Mouse (Mus musculus): ENCODE data around the gene Rgl2.

Gene Rgl2

DNA sequence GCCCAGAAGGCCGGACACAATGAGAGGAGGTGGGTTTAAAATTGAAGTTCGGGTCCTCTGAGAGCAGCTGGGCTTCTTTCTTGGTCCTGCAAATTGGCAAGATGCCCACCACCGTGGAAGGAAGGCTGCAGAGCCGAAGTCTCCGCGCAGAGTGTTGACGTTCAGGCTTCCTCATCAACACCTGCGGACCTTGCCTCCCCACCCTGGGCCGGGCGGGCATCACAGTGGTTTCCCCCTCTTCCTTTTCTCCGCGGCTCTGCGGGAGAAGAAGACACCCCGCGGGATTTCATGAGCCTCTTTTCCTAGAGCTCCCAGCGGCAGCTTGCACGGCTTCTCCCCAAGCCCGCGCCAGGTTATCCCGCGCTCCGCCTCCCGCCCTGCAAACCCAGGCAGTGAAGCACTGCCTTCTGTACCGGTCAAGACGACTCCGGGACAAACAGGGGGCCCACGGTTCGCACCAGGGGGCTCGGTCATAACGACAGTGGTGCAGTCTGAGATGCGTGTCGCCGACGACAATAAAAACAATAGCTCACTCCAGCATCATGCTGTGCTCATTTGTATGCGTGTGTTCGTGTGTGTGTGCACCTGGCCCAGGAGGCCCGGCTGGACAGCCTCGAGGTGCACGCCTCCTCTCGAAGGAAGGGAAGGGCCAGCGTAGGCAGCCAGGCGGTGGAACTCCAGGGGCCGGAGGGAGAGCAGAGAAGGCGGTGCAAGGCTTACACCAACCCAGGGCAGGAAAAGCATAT, 20.8 kb upstream of the Rgl2 start:
- DNase-seq (ENCODE audit: low spot score in 2 of 2) = peak in 1 of 2 experiments; percentile 56

DNA sequence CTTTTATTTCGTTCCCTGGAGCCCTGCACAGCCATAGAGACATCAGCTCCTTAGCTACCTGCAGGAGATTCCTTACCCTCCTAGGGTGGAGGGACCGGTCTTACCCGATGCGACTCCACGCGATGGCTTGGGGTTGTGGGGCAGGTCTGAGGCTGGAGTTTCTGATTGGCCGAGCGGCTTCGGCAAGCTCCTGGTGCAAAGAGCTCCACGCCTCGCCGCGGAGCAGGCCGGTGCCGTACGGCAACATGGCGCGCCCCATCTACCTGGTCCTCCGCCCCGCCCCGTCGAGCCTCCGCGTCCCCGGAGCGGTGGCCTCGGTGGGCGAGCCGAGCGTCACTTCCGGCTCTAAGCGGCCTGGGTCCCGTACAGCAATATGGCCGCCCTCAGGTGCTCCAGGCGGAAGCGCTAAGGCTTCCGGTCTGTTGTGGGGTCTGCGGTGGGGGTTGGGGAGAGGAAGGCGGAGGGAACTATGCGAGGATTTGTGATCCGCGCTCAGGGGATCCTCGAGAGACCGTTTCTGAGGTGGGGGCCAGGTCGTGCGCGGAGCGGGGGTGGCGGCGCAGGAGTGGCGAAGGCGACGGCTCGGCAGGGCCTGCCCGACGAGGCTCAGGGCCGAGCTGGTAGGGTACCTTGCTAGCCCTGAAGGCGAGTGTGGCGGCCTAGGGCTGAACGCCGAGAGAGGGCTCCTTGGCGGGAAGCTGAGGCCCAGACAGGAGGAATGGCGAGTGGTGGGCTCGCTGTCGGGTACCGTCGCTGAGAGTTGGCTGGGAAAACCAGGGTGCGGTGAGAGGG, 20.1 kb upstream of the Rgl2 start, which contains the start of gene Daxx:
Gene Daxx, plus strand, starts transcription at position 338 of the 792 bp plus-strand sequence.
- DNase-seq (ENCODE audit: low spot score in 2 of 2) = peak; percentile 97 to 98

DNA sequence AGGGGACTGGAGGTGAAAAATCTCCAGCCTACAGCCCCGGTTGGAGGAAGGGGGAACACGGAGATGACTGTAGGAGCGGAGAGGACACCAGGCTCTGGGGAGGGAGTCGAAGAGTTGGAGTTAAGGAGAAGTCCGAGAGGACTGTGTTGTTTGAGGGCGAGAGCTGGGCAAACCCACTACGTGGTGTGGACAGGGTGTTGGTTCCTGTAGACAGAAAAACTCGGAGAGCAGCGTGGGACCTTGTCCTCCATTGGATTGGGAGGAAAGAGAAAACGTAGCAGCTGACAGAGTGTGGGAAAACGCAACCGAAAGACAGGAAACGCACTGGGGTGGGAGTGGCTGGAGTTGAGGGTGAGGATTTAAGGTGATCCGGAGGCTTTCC, 19.5 kb upstream of the Rgl2 start:
- DNase-seq (ENCODE audit: low spot score in 2 of 2) = peak in 1 of 2 experiments; percentile 31

DNA sequence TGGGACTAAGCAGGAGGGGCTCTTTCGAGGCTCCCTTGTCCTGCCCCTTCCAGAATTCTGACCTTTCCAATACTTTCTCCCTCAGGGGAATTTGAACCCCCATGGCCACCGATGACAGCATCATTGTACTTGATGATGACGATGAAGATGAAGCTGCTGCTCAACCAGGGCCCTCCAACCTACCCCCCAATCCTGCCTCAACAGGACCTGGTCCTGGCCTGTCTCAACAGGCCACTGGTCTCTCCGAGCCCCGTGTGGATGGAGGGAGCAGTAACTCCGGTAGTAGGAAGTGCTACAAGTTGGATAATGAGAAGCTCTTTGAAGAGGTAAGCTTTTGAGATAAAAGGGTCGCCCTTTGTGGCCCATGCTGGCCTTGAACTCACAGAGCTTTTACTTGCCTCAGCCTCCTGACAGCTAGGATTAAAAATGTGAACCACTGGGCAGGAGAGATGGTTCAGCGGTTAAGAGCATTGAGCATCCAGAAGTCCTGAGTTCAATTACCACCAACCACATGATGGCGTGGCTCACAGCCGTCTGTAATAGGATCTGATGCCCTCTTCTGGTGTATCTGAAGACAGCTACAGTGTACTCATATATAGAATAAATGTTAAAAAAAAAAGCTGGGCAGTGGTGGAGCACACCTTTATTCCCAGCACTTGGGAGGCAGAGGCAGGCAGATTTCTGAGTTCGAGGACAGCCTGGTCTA, 18.8 kb upstream of the Rgl2 start:
- no peak for DNase-seq (ENCODE audit: low spot score in 2 of 2)

DNA sequence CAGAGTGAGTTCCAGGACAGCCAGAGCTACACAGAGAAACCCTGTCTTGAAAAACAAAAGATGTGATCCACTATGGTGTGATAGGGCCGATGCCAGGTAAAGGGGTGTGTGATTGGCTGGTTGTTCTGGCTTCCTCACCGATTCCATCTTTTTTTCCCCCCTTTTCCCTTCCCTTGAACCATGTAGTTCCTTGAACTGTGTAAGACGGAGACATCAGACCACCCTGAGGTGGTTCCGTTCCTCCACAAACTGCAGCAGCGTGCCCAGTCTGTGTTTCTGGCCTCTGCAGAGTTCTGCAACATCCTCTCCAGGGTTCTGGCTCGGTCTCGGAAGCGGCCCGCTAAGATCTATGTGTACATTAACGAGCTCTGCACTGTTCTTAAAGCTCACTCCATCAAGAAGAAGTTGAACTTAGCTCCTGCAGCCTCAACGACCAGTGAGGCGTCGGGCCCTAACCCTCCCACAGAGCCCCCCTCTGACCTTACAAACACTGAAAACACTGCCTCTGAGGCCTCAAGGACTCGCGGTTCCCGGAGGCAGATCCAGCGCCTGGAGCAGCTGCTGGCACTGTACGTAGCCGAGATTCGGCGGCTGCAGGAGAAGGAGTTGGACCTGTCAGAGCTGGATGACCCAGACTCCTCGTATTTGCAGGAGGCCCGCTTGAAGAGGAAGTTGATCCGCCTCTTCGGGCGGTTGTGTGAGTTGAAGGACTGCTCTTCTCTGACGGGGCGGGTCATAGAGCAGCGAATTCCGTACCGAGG, 18.1 kb upstream of the Rgl2 start:
- DNase-seq (ENCODE audit: low spot score in 2 of 2) = no peak

DNA sequence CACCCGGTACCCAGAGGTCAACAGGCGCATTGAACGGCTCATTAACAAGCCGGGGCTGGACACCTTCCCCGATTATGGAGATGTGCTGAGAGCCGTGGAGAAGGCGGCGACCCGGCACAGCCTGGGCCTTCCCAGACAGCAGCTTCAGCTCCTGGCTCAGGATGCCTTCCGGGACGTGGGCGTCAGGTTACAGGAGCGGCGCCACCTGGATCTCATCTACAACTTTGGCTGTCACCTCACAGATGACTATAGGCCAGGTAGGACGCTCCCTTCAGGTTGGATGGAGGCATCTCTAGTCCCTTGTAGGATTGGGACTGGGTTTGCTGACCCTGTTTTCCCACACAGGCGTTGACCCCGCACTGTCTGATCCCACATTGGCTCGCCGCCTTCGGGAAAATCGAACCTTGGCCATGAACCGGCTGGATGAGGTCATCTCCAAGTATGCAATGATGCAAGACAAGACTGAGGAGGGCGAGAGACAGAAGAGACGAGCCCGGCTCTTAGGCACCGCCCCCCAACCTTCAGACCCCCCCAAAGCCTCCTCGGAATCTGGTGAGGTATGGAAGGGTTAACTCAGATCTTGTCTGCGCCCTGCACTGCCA, 17.4 kb upstream of the Rgl2 start:
- DNase-seq (ENCODE audit: low spot score in 2 of 2) = no peak

DNA sequence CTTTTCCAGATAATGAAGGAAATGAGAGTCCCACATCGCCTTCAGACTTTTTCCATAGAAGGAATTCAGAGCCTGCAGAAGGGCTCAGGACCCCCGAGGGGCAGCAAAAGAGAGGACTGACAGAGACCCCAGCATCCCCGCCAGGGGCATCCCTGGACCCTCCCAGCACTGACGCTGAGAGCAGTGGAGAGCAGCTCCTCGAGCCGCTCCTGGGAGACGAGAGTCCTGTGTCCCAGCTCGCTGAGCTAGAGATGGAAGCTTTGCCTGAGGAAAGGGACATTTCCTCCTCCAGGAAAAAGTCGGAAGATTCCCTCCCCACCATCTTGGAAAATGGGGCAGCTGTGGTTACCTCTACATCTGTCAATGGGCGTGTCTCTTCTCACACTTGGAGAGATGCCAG, 16.1 kb upstream of the Rgl2 start:
- no peak for DNase-seq (ENCODE audit: low spot score in 2 of 2)

DNA sequence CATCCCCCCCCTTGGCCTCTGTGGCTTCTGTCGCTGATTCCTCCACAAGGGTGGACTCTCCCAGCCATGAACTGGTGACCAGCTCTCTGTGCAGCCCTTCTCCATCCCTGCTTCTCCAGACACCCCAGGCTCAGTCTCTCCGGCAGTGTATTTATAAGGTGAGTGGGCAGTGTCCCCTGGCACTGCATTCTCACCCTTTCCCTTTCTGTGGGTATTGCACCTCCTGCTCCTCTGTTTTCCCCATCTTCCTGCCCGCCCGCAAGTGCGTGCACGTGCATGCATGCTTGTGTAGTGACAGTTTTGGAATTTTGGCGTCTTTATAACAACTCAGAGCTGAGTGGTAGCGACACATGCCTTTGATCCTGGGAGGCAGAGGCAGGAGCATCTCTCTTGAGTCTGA, 15.4 kb upstream of the Rgl2 start:
- DNase-seq (ENCODE audit: low spot score in 2 of 2) = no peak

DNA sequence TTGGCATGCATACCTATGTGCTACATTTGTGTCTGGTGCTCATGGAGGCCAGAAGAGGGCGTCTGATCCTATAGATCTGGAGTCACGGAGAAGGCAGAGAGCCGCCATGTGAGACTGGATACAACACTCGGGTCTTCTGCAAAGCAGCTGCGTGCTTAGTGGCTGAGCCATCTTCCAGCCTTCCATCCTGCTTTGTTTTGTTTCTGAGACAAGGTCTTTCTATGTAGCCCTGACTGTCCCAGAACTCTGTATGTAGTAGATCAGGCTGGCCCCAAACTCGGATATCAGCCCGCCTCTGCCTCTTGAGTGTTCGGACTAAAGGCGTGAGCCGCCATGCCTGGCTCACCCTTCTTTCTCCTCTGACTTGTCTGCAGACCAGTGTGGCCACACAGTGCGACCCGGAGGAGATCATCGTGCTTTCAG, 14.4 kb upstream of the Rgl2 start:
- DNase-seq (ENCODE audit: low spot score in 2 of 2) = no peak

DNA sequence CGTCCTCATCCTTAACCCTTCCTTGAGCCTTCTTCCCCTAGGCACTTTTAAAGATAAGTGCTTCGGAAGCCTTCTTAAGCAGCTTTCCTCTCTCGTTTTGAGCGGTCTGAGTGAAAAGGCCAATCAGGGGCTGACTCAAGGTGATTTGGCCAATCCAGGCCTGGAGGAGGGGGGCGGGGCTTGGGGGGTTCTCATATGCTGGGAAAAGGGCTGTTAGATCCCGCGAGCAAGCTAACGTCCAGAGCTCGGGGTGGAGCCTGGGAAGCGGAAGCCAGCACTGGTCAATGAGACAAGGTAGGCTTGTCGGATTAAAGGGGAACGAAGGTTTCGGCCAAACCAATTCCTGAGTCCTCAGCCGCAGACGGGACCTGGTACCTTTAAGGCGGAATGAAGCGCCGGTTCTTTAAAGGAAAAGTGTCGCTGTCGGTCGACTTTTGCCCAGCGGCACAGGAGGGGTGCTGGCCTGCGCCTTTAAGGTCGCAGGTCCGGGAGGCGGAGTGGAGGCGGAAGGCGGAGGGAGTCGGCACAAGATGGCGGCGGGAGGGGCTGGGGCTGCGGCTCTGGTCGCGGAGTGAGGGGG, 13.6 kb upstream of the Rgl2 start, which contains the start of the genes Tapbp and Zbtb22:
Gene Tapbp, plus strand, starts transcription at position 229 of the 580 bp plus-strand sequence.
Gene Zbtb22, plus strand, starts transcription at position 234 of the 580 bp plus-strand sequence.
- peak; percentile 95 to 98 for DNase-seq (ENCODE audit: low spot score in 2 of 2)

DNA sequence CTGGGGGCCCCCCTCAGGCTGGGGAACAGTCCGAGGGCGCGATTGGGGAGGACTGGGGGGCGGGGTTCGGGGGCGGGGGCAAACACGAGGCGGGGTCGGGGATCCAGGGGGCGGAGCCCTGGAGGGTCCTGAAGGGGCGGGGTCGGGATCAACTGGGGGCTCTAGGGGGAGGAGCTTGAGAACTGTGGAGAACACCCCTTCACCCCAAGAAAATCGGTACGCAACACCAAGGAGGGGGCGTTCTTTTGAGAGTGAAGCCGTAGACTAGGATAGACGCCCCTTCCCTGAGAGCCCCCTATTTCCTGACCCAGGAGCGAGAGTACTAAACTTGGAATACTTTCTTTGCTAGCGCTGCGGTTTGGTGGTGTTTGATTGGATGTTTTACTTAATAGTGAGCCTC, 13.0 kb upstream of the Rgl2 start:
- DNase-seq (ENCODE audit: low spot score in 2 of 2) = no peak

DNA sequence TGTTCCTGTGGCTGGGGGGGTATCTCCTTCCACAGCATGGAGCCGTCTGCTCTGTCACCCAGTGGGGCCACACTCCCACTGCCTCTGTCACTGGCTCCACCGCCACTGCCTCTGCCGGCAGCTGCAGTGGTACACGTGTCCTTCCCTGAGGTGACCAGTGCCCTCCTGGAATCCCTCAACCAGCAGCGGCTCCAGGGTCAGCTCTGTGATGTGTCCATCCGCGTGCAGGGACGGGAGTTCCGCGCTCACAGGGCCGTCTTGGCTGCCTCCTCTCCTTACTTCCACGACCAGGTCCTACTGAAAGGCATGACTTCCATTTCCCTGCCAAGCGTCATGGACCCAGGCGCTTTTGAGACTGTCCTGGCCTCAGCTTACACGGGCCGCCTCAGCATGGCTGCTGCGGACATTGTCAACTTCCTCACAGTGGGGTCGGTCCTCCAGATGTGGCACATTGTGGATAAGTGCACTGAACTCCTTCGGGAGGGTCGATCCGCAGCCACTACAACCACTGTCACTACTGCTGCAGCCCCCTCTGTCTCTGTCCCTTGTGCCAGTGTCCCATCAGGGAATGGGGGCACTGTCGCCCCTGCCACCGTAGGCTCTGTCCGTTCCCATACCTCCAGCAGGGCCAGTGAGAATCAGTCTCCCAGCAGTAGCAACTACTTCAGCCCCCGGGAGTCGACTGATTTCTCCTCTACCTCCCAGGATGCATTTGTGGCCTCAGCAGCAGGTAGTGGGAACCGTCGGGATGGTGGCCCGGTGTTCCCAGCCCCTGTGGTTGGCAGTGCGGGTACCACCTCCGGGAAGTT, 12.3 kb upstream of the Rgl2 start:
- no peak for DNase-seq (ENCODE audit: low spot score in 2 of 2)

DNA sequence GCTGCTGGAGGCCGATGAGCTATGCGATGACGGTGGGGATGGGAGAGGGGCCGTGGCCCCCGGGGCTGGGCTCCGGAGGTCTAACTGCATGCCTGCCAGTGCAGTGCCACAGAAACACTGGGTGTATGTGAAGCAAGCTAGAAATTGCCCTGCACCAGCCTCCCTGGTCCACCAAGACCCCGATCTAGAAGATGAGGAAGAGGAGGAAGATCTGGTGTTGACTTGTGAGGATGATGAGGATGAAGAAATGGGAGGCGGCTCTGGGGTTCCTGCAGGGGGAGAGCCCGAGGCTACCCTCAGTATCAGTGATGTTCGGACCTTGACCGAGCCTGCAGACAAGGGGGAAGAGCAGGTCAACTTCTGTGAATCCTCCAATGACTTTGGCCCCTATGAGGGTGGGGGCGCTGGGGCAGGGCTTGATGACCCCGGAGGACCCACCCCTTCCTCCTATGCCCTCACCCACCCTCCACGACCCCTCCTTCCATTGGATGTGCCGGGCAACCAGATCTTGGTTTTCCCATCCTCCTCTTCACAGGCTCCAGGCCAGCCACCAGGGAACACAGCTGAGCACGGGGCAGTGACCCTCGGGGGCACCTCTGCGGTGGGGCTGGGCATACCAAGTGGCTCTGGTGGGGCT, 11.6 kb upstream of the Rgl2 start:
- DNase-seq (ENCODE audit: low spot score in 2 of 2) = no peak

DNA sequence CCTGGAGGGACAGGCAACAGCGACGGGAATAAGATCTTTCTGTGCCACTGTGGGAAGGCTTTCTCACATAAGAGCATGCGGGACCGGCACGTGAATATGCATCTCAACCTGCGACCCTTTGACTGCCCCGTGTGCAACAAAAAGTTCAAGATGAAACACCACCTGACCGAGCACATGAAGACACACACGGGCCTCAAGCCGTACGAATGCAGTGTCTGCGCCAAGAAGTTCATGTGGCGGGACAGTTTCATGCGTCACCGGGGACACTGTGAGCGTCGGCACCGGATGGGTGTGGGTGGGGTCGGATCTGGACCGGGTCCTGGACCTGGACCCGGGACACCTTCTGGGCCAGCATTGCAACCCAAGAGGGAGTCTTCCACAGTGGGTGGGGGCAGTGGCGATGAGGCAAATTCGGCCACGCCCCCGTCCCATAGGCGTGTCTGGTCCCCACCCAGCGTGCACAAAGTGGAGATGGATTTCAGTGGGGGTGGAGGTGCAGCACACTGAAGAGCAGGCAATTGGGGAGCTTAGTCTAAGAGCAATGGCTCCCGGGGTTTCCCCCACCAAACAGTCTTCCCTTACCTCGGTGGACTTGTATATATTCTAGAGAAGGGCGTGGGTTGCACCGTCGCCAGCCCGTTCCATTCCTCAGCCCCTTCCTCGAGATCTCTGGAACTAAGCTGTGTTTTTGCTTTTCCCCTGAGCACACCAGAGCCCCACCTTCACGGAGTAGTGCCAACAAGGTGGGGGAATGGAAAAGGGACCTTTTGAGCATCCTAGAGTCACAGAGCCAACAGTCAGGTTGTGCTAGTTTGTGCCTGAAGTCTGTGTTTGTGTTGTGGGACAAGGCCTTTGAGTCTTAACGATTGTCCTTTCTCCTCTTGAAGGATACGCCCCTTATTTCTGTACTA, 10.8 kb upstream of the Rgl2 start:
- no peak for DNase-seq (ENCODE audit: low spot score in 2 of 2)

DNA sequence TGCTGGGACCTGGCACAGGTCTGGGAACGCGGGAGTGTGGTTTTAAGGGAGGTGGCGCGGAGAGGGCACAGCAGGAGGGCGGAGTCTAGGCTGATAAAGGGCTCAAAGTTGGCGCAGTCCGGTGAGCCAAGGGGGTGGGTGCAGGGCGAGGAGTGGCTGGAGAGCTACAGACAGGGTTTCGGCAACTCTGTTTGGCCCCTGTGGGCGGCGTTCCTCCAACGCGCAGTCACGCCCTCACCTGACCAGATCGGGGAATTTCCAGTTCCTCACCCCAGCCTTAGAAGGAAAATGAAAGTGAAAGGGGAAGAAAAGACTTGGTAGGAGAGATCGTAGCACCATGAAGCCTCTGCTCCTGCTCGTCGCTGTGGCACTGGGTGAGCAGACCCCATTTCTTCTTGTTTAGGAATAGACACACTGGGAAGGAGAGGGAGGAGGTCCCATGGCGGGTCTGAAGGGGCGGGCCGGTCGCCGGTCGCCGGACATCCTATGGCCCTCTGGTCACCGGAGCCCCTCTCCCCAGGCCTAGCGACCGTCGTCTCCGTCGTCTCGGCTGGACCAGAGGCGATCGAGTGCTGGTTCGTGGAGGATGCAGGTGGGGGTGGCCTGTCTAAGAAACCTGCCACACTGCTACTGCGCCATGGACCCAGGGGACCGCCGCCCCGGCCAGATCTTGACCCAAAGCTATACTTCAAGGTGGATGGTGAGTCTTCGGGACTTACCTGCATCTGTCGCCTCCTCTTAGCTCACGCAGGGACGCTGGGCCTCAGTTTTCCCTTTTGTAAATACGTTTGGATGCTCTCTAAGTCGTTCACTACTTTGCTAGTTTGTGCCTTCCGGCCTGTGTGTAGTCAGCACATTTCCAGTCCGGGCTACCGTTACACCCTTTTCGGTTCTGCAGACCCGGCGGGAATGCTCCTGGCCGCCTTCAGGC, 9.7 kb upstream of the Rgl2 start:
- DNase-seq (ENCODE audit: low spot score in 2 of 2) = peak in 1 of 2 experiments; percentile 69

DNA sequence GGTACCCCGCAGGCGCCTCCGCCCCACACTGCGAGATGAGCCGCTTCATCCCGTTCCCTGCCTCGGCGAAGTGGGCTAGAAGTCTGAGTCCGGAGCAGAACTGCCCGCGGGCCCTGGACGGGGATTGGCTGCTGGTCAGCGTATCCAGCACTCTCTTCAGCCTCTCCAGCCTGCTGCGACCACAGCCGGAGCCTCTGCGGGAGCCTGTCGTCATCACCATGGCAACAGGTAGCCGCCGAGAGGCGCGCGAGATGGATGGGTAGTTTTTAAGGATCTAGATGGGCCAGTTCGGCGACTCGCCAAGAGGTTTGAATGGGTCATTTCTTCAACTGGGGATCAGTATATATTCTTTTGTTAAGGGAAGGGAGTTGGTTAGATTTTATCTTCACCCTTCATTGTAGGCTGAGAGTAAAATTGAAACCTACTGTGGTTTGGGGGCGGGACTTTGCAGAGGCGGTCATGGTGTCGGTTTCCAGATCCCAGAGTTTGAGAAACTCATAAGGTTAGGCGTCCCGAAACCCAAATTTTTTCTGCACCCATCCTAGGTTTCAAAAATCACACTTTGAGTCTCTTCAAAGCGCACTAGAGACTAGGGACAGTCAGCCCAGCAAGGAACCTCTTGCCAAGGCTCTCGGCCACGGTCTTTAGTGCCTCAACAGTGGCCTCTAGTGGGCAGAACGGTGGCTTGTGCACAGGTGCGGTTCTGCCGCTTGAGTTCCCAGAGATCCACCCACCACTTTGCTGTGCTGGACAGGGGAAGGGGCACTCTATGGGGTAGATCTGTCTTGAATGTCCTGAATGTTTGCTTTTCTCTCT, 8.9 kb upstream of the Rgl2 start:
- peak in 1 of 2 experiments; percentile 77 for DNase-seq (ENCODE audit: low spot score in 2 of 2)

All from left cerebral cortex, adult 9 months (tissue).